Mouse (Mus musculus): ENCODE results near the gene Dnah1.

Gene Dnah1

GRCm38 (mm10) chr14:31317754-31318153 lies 5.9 kb downstream of the Dnah1 start:
- DNase-seq (ENCODE audit: low spot score): no peak

GRCm38 (mm10) chr14:31316613-31317012 lies 7.1 kb downstream of the Dnah1 start:
- DNase-seq (ENCODE audit: low spot score): no peak

DNA sequence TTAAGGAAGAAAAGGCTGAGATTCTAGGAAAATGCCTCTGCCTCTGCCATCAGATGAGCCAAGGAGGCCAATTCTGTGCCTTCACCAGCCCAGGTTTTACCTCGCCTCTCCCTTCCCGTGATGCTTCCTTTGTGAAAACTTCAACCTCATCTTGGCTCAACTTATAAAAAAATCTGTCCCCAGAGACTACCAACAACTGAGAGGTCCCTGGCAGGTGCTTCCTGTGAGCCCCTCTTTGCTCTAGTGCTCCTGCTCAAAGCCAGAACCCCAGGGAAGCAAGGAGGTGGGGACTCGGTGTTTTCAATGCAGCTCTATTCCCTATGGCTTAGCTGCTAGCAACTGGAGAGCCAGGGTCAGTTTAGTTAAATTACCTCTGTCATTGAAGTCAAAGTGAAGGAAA lies 10.5 kb downstream of the Dnah1 start:
- DNase-seq (ENCODE audit: low spot score): no peak

DNA sequence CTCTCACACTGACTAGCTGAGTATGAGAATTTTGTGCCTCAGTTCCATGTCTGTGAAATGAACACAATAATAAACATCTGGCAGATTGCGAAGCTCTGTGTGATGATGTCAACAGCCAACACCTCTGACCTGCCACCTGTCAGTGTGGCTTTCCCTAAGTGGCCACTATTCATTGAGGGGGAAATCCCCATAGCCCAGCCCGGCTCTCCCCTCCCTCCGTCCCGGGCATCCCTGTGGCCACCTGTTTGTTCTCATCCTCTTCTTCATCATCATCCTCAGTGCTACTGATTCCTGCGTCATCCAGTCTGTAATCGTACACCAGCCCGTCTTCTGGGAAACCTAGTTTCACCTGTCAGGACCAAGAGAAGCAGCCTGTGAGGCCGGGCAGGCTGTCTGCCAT lies 38.0 kb downstream of the Dnah1 start:
- DNase-seq (ENCODE audit: low spot score): no peak

GRCm38 (mm10) chr14:31272164-31272563 lies 51.5 kb downstream of the Dnah1 start:
- DNase-seq (ENCODE audit: low spot score): peak; percentile 82

DNA sequence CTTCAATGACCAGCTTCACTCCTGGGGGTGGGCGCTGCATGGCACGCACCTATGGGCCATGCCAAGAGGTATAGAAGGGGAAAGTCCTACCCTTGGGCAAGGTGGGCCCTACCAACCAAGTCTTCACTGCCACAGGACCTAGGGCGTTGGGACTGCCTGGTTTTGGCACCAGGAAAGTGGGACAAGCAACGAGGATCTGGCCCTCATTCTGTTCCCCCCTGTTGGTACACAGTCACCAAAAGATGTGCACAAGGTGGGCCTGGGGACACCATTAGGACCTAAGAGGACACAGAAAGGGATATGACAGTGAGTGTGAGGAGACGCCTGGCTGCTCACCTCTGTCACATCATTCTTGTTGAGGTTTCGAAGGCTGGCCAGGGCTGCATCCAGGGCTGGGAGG lies 52.6 kb downstream of the Dnah1 start:
- no peak for DNase-seq (ENCODE audit: low spot score)

- peak; percentile 25 for DNase-seq (ENCODE audit: low spot score)
These were observed 54.1 kb downstream of the Dnah1 start for GRCm38 (mm10) chr14:31269456-31270100.

GRCm38 (mm10) chr14:31268301-31269001 lies 55.2 kb downstream of the Dnah1 start:
- no peak for DNase-seq (ENCODE audit: low spot score)

DNA sequence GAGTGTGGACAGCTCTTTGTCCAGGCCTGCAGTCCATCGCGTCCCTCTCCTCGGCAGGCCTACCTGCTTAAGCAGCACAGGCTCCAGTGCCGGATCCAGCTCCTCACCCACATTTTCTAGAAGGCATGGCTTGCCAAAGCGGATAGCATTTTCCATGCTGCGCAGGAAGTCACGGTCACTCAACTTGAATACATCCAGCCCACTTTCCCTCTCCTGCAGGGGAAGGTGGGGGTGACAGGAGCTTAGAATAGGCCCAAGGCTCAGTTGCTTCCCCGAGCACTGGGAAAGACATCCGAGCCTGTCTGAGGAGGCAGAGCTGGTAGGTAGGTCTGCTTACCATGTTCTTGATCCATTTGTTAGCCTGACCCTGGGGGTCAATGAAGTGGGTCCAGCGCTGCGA lies 56.0 kb downstream of the Dnah1 start:
- no peak for DNase-seq (ENCODE audit: low spot score)

GRCm38 (mm10) chr14:31260932-31261331 lies 62.8 kb downstream of the Dnah1 start:
- no peak for DNase-seq (ENCODE audit: low spot score)

- no peak for DNase-seq (ENCODE audit: low spot score)
These were observed 63.3 kb downstream of the Dnah1 start for GRCm38 (mm10) chr14:31260374-31260773.

DNA sequence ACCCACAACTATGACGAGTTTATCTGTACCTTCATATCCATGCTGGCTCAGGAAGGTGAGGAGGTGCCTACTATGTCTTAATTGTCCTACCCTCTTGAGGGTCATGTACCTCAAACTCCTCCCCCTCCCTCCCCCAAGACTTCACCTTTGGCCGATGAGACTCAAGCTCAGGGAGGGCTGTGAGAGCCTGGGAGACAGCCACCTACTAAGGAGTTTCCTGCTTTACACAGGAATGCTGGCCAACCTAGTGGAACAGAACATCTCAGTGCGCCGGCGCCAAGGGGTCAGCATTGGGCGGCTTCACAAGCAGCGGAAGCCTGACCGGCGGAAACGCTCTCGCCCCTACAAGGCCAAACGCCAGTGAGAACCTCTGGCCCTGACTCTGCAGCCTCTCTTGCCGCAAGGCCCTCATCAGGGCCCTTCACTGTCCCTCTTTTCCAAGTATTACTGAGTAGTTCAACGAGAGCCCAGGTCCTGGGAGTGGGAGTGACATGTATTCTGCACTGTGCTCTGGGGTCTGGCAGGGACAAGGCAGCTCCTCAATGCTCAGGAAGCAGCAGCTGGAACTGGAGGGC lies 65.1 kb downstream of the Dnah1 start:
- DNase-seq (ENCODE audit: low spot score): no peak

DNA sequence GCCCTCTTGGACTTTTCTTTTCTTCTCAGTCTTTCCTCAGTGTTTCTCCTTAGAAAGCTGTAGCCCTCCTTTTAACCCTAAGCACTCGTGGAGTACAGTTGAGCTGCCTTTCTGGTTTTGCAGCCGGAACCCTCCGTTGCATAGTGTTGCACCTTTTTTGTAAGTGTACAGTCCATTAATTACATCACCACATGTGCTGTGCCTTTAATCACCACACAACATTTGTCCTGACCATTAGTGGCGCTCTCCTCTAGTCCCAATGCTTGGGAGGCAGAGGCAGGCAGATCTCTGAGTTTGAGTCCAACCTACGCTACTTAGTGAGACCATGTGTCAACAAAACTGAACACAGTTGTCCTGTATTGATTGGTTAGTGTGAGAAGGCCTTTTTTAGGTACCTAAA lies 71.6 kb downstream of the Dnah1 start:
- no peak for DNase-seq (ENCODE audit: low spot score)

GRCm38 (mm10) chr14:31251626-31252025 lies 72.1 kb downstream of the Dnah1 start:
- no peak for DNase-seq (ENCODE audit: low spot score)

- DNase-seq (ENCODE audit: low spot score): peak; percentile 99
These were observed 72.6 kb downstream of the Dnah1 start, which contains the start of the genes Phf7 and Bap1 for GRCm38 (mm10) chr14:31251084-31251604. TSS of gene Phf7 (minus strand) at chr14:31251317. TSS of gene Bap1 (plus strand) at chr14:31251450.

DNA sequence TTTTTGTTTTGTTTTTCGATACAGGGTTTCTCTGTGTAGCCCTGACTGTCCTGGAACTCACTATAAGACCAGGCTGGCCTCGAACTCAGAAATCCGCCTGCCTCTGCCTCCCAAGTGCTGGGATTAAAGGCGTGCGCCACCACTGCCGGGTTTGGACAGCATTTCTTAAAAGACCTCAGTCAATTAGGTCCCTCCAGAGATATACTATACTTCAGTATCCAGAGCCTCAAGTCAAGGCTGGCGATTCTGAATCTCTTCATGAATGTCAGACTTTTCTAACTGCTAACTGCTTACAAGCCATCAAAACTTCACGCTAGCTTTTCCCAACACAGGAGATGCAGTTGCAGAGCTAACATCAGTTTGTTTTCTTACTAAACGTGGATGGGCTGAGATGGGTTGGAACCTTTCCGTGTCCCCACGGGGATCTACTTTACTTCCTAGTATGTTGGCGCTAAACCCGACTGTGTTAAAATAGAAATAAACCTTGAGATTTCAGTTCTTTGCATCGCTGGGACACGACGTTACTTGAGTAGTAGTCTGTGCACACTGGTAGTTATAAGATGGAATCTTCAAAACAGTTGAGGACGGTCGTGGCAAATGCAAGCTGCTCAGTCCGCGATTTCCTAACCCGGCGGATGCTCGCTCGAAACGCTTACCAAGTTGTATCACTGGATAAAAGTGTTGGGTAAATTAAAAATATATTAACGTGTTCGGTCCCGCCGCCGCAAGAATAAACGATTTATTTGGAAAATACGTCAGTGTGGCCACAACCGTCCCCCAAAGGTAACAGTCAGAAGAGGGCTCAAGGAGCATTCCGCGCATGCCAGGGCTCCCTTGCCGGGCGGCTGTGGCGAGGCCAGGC lies 73.2 kb downstream of the Dnah1 start:
- no peak for DNase-seq (ENCODE audit: low spot score)

DNA sequence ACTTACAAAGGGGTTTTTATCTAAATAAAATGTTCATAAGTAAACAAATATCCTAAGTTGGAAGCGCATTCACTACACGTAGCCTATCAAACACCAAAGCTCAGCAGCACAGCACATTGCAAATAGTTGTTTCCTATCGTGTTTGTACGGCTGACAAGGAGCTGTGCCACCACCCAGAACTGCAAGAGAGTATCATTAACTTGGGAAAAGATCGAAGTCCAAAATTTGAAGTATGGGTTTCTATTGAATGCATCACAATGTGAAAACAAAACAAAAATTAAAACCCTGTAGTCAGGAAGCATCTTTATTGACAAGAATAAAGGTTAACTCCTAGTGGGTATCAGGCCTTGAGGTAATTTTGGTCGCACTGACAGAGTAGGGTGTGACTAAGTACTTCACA lies 75.3 kb downstream of the Dnah1 start:
- no peak for DNase-seq (ENCODE audit: low spot score)

GRCm38 (mm10) chr14:31245946-31246345 lies 77.8 kb downstream of the Dnah1 start:
- no peak for DNase-seq (ENCODE audit: low spot score)

DNA sequence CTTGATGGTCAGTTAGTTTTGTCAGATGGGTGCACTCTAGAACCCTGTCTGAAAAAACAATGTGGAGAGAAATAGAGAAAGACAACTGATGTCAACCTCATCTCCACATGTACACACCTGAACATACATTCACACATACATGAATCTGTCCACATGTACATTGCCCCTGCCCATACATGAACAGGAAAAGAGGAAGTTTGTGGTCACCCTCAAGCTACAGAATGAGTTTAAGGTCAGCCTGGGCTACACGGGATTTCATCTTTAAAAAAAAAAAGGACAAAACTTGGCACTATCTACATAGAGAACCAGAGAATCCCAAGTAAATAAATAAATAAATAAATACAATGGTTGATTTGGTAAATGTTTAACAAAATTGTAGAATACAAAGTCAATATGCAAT lies 78.9 kb downstream of the Dnah1 start:
- DNase-seq (ENCODE audit: low spot score): no peak

DNA sequence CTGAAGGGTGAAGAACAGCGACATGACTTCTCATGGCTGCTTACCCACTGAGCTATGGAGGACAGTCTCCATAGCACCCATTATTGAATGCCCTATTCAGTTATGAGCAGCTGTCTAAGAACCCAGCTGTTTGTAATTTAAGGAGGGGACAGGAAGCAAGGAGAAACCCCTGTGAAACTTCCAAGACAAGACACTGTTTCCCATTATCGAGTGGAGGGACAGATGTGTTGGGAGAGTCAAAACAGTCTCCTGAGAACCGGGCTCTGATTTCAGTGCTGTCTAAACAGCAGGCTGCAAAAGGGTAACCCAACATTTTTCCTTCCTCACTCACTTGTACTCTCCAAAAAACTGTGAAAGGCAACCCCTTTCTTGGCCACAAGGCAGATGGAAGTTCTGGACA lies 83.2 kb downstream of the Dnah1 start:
- no peak for DNase-seq (ENCODE audit: low spot score)

DNA sequence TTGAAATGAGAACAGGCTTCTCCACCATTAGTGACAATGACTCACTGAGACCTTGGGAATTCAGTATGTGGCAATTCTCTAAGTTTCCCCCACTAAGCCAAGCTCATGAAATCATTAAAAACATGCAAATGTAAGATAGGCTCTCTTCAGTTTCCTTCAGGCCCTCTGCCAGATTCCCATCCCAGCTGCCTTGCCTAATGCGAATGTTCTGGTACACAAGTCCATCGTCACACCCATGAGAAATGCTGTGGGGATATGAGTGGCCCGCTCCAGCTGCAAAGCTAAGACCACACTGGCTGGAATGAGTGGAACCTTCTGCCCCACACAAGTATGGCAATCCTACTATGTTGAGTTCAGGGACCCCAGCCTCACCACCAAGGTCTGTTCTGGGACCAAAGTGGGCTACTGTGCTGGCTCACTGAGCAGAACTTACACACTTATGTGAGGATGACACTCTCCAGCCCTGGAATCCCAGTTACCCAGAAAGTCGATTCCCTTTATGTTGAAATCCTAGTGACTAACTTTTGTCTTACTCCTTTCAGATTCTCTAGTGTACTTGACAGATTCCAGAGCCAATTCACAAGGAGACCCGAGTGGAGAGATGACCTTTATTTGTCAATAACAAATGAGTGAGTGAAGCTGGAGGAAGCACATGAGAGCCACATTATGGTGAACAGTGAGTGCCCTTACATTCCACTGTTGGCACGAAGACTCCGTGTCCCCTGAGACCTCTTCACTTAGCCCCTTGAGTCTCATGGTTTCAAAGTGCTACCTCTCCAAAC lies 86.4 kb downstream of the Dnah1 start:
- DNase-seq (ENCODE audit: low spot score): no peak

All from ovary, postnatal 14 days (tissue).